Mouse (Mus musculus): ENCODE measurements around the gene Tpi1.

The Tpi1 gene

GRCm38 (mm10) chr6:124813933-124814332 is at the start of gene Tpi1:
Gene Tpi1, minus strand, starts transcription at chr6:124814296.
- no peak for DNase-seq (ENCODE audit: low read depth, low spot score)

- no peak for DNase-seq (ENCODE audit: low read depth, low spot score)
Measured at GRCm38 (mm10) chr6:124863125-124863657, 49.1 kb upstream of the Tpi1 start.

GRCm38 (mm10) chr6:124862406-124863124 is 48.5 kb upstream of the Tpi1 start:
- DNase-seq (ENCODE audit: low read depth, low spot score) = no peak

- DNase-seq (ENCODE audit: low read depth, low spot score) = no peak
Measured at GRCm38 (mm10) chr6:124861802-124862201, 47.7 kb upstream of the Tpi1 start.

- DNase-seq (ENCODE audit: low read depth, low spot score) = no peak
Measured at GRCm38 (mm10) chr6:124861266-124861665, 47.2 kb upstream of the Tpi1 start.

- no peak for DNase-seq (ENCODE audit: low read depth, low spot score)
Measured at GRCm38 (mm10) chr6:124860511-124860910, 46.4 kb upstream of the Tpi1 start.

GRCm38 (mm10) chr6:124859725-124860124 is 45.6 kb upstream of the Tpi1 start:
- no peak for DNase-seq (ENCODE audit: low read depth, low spot score)

GRCm38 (mm10) chr6:124858561-124859318 is 44.6 kb upstream of the Tpi1 start:
- DNase-seq (ENCODE audit: low read depth, low spot score) = no peak

- DNase-seq (ENCODE audit: low read depth, low spot score) = no peak
Measured at GRCm38 (mm10) chr6:124857840-124858530, 43.9 kb upstream of the Tpi1 start.

- peak; percentile 64 for DNase-seq (ENCODE audit: low read depth, low spot score)
Measured at GRCm38 (mm10) chr6:124856916-124857839, 43.1 kb upstream of the Tpi1 start, which contains the start of gene P3h3. Gene P3h3, minus strand, starts transcription at chr6:124857752.

GRCm38 (mm10) chr6:124856321-124856720 is 42.2 kb upstream of the Tpi1 start:
- no peak for DNase-seq (ENCODE audit: low read depth, low spot score)

GRCm38 (mm10) chr6:124854647-124855046 is 40.6 kb upstream of the Tpi1 start:
- DNase-seq (ENCODE audit: low read depth, low spot score) = no peak

- no peak for DNase-seq (ENCODE audit: low read depth, low spot score)
Measured at GRCm38 (mm10) chr6:124850535-124850934, 36.4 kb upstream of the Tpi1 start.

GRCm38 (mm10) chr6:124847305-124847704 is 33.2 kb upstream of the Tpi1 start:
- DNase-seq (ENCODE audit: low read depth, low spot score) = peak; percentile 80

- DNase-seq (ENCODE audit: low read depth, low spot score) = no peak
Measured at GRCm38 (mm10) chr6:124840241-124841167, 26.4 kb upstream of the Tpi1 start, which contains the start of gene Gnb3. Gene Gnb3, minus strand, starts transcription at chr6:124840275.

- DNase-seq (ENCODE audit: low read depth, low spot score) = no peak
Measured at GRCm38 (mm10) chr6:124839805-124840204, 25.7 kb upstream of the Tpi1 start.

- no peak for DNase-seq (ENCODE audit: low read depth, low spot score)
Measured at GRCm38 (mm10) chr6:124836411-124836810, 22.3 kb upstream of the Tpi1 start.

GRCm38 (mm10) chr6:124835531-124835930 is 21.4 kb upstream of the Tpi1 start:
- no peak for DNase-seq (ENCODE audit: low read depth, low spot score)

- no peak for DNase-seq (ENCODE audit: low read depth, low spot score)
Measured at GRCm38 (mm10) chr6:124834512-124835081, 20.5 kb upstream of the Tpi1 start.

Data from brain, embryonic 18.5 days (tissue).